Mouse (Mus musculus) hindbrain, embryonic 14.5 days (tissue): ENCODE data around the gene Tmem163. TPM values are rescaled to one million over a fixed set of nuclear protein-coding genes. Genes with fewer than 3 reads are reported as not detected.

Source experiments
- ATAC-seq: fragments of 200-750 bp; cut with Nextera tagmentation; 2 replicates; pipeline ENCODE4 v1.8.0; 2017; ENCODE audit warnings: moderate number of reproducible peaks, mild to moderate bottlenecking, moderate TSS enrichment, moderate library complexity; ENCODE audit not compliant: low FRiP score
- DNase-seq: peaks from one replicate; pipeline ENCODE4 v3.0.0-alpha.2; 2015; ENCODE audit warnings: low spot score
- H3K27ac ChIP-seq: fragments of 300-500 bp; sonication (generic); 2 replicates; pipeline ENCODE4 v1.5.1; 2014; ENCODE audit warnings: mild to moderate bottlenecking, moderate library complexity
- H3K27me3 ChIP-seq: fragments of 300-500 bp; sonication (generic); 2 replicates; pipeline ENCODE4 v1.6.1; 2014; ENCODE audit warnings: mild to moderate bottlenecking, low read length, mixed read lengths; ENCODE audit not compliant: control insufficient read depth, insufficient read depth
- H3K36me3 ChIP-seq: fragments of 300-500 bp; sonication (generic); replicated peaks from 2 replicates; pipeline ENCODE4 v1.6.1; 2014; ENCODE audit not compliant: control insufficient read depth, insufficient read depth
- H3K4me1 ChIP-seq: fragments of 300-500 bp; sonication (generic); replicated peaks from 2 replicates; pipeline ENCODE4 v1.6.1; 2014; ENCODE audit warnings: antibody characterized with exemption, low read length, mixed read lengths; ENCODE audit not compliant: control insufficient read depth, insufficient read depth
- H3K4me2 ChIP-seq: fragments of 300-500 bp; sonication (generic); replicated peaks from 2 replicates; pipeline ENCODE4 v1.6.1; 2014; ENCODE audit warnings: mild to moderate bottlenecking, moderate library complexity
- H3K4me3 ChIP-seq: fragments of 300-500 bp; sonication (generic); replicated peaks from 2 replicates; pipeline ENCODE4 v1.5.1; 2014; ENCODE audit warnings: mild to moderate bottlenecking, low read length
- H3K9ac ChIP-seq: fragments of 300-500 bp; sonication (generic); 2 replicates; pipeline ENCODE4 v1.6.1; 2014
- H3K9me3 ChIP-seq: fragments of 300-500 bp; sonication (generic); 2 replicates; pipeline ENCODE4 v1.6.1; 2016; ENCODE audit warnings: low read length; ENCODE audit not compliant: control insufficient read depth
- WGBS: fragments of 180-500 bp; shearing (Covaris S2); extraction: QIAGEN DNeasy Blood & Tissue Kit; methylation state at CpG from one replicate; pipeline ENCODE4 v1.1.7; 2014; 5-methylcytosine and 5-hydroxymethylcytosine counted together
- polyA plus RNA-seq: library from polyadenylated mRNA; unstranded; fragments of >200 nt; fragmentation: Nextera tagmentation; extraction: Ambion mirVana; gene quantifications from 2 replicates; pipeline ENCODE4 v1.2.1, GENCODE M21; 2014

Tmem163 gene
- polyA plus RNA-seq, 1 experiment from 2014 or later = 55.6 TPM

DNA sequence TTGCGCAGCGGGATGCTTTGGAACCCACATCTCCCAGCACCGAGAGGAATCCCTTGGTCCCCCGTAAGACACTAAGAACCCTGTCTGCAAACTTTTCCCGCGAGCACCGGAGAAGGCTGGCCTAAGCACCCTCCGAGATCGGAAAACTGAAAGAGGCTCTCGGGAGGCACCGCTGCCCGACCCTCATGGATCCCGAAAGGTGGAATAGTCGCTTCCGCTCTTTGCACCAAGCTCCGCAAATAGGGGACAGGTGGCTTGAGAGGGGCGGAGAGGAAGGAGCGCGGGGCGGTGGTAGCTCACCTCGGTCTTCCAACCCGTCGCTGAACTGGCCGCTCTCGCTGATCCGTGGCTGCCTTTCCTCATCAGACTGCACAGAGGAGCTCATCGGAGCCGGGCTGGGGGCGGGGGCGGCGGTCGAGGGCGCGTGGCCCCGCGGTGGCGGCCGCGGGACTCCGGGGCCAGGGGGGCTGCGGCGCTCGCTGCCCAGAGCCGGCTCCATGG is 2.2 kb downstream of the Tmem163 start:
- Histone ChIP-seq H3K4me3 (peak overlapping the region; percentile 66), H3K9me3 (no peaks in the 10 kb centered on the region), H3K27ac (peak overlapping the region; percentile 75), H3K36me3 (no peaks in the 10 kb centered on the region), H3K9ac (peak overlapping the region; percentile 77), H3K4me2 (peak overlapping the region; percentile 83), H3K27me3 (peaks cover 12% of the 10 kb centered on the region; the same call in 1 of the 2 replicates), H3K4me1 (peaks cover 16% of the 10 kb centered on the region; the same call in 1 of the 2 replicates)
- ATAC-seq (peak; percentile 61), DNase-seq (peak; percentile 32)
- WGBS = 2% methylated on average over 44 of the region's 44 CpGs

DNA sequence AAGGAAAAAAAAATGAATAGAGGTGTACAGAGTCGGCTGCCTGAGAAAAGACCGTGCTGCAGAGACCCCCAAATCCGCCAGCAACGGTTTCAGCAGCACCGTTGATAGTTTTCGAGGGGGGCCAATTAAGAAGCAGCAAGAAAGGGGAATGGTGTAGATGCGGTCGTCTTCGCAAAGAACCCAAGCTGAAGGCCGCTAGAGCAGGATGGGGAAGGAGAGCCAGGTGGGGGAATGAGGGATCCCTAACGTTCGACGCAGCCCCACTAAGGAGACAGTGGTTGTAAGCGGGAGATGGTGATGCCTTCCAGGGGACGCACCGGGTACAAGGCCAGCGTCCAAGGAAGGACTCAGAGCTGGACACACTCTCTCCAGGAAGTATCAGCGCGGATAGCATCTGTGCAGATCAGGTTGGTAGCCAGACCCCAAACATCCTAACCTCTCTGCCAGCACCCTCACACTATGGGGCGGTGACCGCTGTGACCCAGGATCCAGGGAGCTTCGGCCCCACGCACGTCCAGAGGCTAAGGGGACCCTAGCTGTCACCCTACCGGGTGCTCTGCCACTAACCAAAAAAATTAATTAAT is 2.7 kb downstream of the Tmem163 start:
- Histone ChIP-seq H3K4me1 (peaks cover 16% of the 10 kb centered on the region; the same call in 1 of the 2 replicates), H3K9me3 (no peaks in the 10 kb centered on the region), H3K4me2 (peak overlapping the region; percentile 83), H3K4me3 (peak overlapping the region; percentile 66), H3K27ac (peak overlapping the region; percentile 75), H3K36me3 (no peaks in the 10 kb centered on the region), H3K27me3 (peaks cover 12% of the 10 kb centered on the region; the same call in 1 of the 2 replicates), H3K9ac (peak overlapping the region; percentile 77)
- WGBS = 4% methylated on average over 25 of the region's 25 CpGs
- no peak for DNase-seq
- 0 out of 2 replicates have a peak, but pooled peaks have one; percentile 7 for ATAC-seq

- H3K36me3 ChIP-seq = no peaks in the 10 kb centered on the region
- peak overlapping the region; percentile 77 for H3K9ac ChIP-seq
- peaks cover 16% of the 10 kb centered on the region; the same call in 1 of the 2 replicates for H3K4me1 ChIP-seq
- DNase-seq (peak; percentile 35), ATAC-seq (no peak)
- peak overlapping the region; percentile 83 for H3K4me2 ChIP-seq
- H3K9me3 ChIP-seq = no peaks in the 10 kb centered on the region
- H3K4me3 ChIP-seq = peak overlapping the region; percentile 66
- H3K27me3 ChIP-seq = peaks cover 12% of the 10 kb centered on the region; the same call in 1 of the 2 replicates
- 25% methylated on average over 12 of the region's 12 CpGs for WGBS
- H3K27ac ChIP-seq = peak overlapping the region; percentile 75
Observed at GRCm38 (mm10) chr1:127676116-127676515, 3.2 kb downstream of the Tmem163 start.

GRCm38 (mm10) chr1:127675253-127675652 is 4.1 kb downstream of the Tmem163 start:
- 38% methylated on average over 1 of the region's 1 CpGs for WGBS
- no peak for DNase-seq
- peak overlapping the region; percentile 77 for H3K9ac ChIP-seq
- peak overlapping the region; percentile 83 for H3K4me2 ChIP-seq
- no peaks in the 10 kb centered on the region; the same call in 1 of the 2 replicates for H3K36me3 ChIP-seq
- H3K9me3 ChIP-seq = no peaks in the 10 kb centered on the region
- peak overlapping the region; percentile 66 for H3K4me3 ChIP-seq
- H3K4me1 ChIP-seq = peaks cover 16% of the 10 kb centered on the region; the same call in 1 of the 2 replicates
- H3K27me3 ChIP-seq = peaks cover 12% of the 10 kb centered on the region; the same call in 1 of the 2 replicates
- peak overlapping the region; percentile 75 for H3K27ac ChIP-seq
- ATAC-seq = no peak

- Histone ChIP-seq H3K27me3 (no peaks in the 10 kb centered on the region), H3K9me3 (peaks cover 9% of the 10 kb centered on the region; the same call in 1 of the 2 replicates), H3K36me3 (no peaks in the 10 kb centered on the region; the same call in 1 of the 2 replicates), H3K4me3 (no peak overlapping the region), H3K4me2 (peak overlapping the region; percentile 13; the same call in 1 of the 2 replicates), H3K9ac (no peak overlapping the region), H3K27ac (no peak overlapping the region), H3K4me1 (peaks cover 16% of the 10 kb centered on the region; the same call in 1 of the 2 replicates)
- ATAC-seq (no peak), DNase-seq (no peak)
- whole genome bisulfite sequencing = 76% methylated on average over 10 of the region's 10 CpGs
Observed at GRCm38 (mm10) chr1:127673221-127674050, 5.9 kb downstream of the Tmem163 start.

- Histone ChIP-seq H3K9ac (no peak overlapping the region), H3K27me3 (no peaks in the 10 kb centered on the region), H3K4me1 (peaks cover 7% of the 10 kb centered on the region; the same call in 1 of the 2 replicates), H3K27ac (peak overlapping the region; percentile 33; the same call in 1 of the 2 replicates), H3K4me3 (no peak overlapping the region), H3K36me3 (no peaks in the 10 kb centered on the region; the same call in 1 of the 2 replicates), H3K4me2 (no peak overlapping the region), H3K9me3 (peaks cover 9% of the 10 kb centered on the region; the same call in 1 of the 2 replicates)
- 60% methylated on average over 3 of the region's 3 CpGs for WGBS
- no peak for DNase-seq
- ATAC-seq = no peak
Observed at GRCm38 (mm10) chr1:127668161-127668560, 11.2 kb downstream of the Tmem163 start.

- Histone ChIP-seq H3K4me1 (peaks cover 7% of the 10 kb centered on the region; the same call in 1 of the 2 replicates), H3K36me3 (no peaks in the 10 kb centered on the region; the same call in 1 of the 2 replicates), H3K27me3 (no peaks in the 10 kb centered on the region), H3K4me2 (no peak overlapping the region), H3K27ac (peak overlapping the region; percentile 33; the same call in 1 of the 2 replicates), H3K4me3 (no peak overlapping the region), H3K9ac (no peak overlapping the region), H3K9me3 (peaks cover 9% of the 10 kb centered on the region; the same call in 1 of the 2 replicates)
- DNase-seq = no peak
- 42% methylated on average over 8 of the region's 8 CpGs for WGBS
- ATAC-seq = 0 out of 2 replicates have a peak, but pooled peaks have one; percentile 46
Observed at GRCm38 (mm10) chr1:127667110-127667860, 12.1 kb downstream of the Tmem163 start.

- no peak overlapping the region for H3K9ac ChIP-seq
- H3K4me3 ChIP-seq = no peak overlapping the region
- H3K27ac ChIP-seq = no peak overlapping the region
- DNase-seq = no peak
- peaks cover 15% of the 10 kb centered on the region for H3K4me1 ChIP-seq
- H3K4me2 ChIP-seq = no peak overlapping the region
- H3K27me3 ChIP-seq = no peaks in the 10 kb centered on the region
- H3K9me3 ChIP-seq = peaks cover 9% of the 10 kb centered on the region; the same call in 1 of the 2 replicates
- no peaks in the 10 kb centered on the region; the same call in 1 of the 2 replicates for H3K36me3 ChIP-seq
- no peak for ATAC-seq
- WGBS = 47% methylated on average over 6 of the region's 6 CpGs
Observed at GRCm38 (mm10) chr1:127666221-127666620, 13.1 kb downstream of the Tmem163 start.
